Mouse (Mus musculus) ES-Bruce4 (cell line): ENCODE measurements at regions not wholly inside any gene's neighbourhood (a gene's known extent, or its start where the extent isn't known, plus 50 kb on each side); places are given as distances from the start of the nearest gene placed in this dataset.

Experiments
- H3K27ac ChIP-seq: 2 replicates; pipeline ENCODE4 v1.5.1; 2012; ENCODE audit warnings: low read length, inconsistent platforms; ENCODE audit not compliant: insufficient read depth
- H3K27me3 ChIP-seq: 2 replicates; pipeline ENCODE4 v1.6.1; 2012; ENCODE audit warnings: mild to moderate bottlenecking, low read length, inconsistent platforms; ENCODE audit not compliant: control insufficient read depth, poor library complexity, insufficient read depth, severe bottlenecking
- H3K36me3 ChIP-seq: 2 replicates; pipeline ENCODE4 v1.6.1; 2012; ENCODE audit warnings: inconsistent platforms, mild to moderate bottlenecking, low read length, moderate library complexity; ENCODE audit not compliant: control insufficient read depth, poor library complexity, insufficient read depth, severe bottlenecking
- H3K4me1 ChIP-seq: one replicate; pipeline ENCODE4 v1.8.1; 2011; ENCODE audit warnings: low read length; ENCODE audit not compliant: control insufficient read depth, insufficient read depth
- H3K4me3 ChIP-seq: 2 replicates; pipeline ENCODE4 v1.5.1; 2011; ENCODE audit warnings: low read depth, mild to moderate bottlenecking, low read length
- H3K9ac ChIP-seq: 2 replicates; pipeline ENCODE4 v1.6.1; 2012; ENCODE audit warnings: low read depth, mild to moderate bottlenecking, inconsistent platforms; ENCODE audit not compliant: poor library complexity, severe bottlenecking
- H3K9me3 ChIP-seq: replicated peaks from 2 replicates; pipeline ENCODE4 v1.6.1; 2012; ENCODE audit warnings: mild to moderate bottlenecking, low read length, inconsistent platforms; ENCODE audit not compliant: control insufficient read depth, poor library complexity, insufficient read depth, severe bottlenecking
- CTCF ChIP-seq: IDR thresholded peaks from one replicate; pipeline ENCODE4 v1.8.1; 2011; ENCODE audit warnings: low read depth, low read length
- EP300 ChIP-seq: IDR thresholded peaks from 2 replicates; pipeline ENCODE4 v1.6.1; 2011; ENCODE audit warnings: low read depth, low read length; ENCODE audit not compliant: insufficient read depth
- POLR2A ChIP-seq: IDR thresholded peaks from one replicate; pipeline ENCODE4 v1.8.1; 2011; ENCODE audit warnings: low read length; ENCODE audit not compliant: insufficient read depth

DNA sequence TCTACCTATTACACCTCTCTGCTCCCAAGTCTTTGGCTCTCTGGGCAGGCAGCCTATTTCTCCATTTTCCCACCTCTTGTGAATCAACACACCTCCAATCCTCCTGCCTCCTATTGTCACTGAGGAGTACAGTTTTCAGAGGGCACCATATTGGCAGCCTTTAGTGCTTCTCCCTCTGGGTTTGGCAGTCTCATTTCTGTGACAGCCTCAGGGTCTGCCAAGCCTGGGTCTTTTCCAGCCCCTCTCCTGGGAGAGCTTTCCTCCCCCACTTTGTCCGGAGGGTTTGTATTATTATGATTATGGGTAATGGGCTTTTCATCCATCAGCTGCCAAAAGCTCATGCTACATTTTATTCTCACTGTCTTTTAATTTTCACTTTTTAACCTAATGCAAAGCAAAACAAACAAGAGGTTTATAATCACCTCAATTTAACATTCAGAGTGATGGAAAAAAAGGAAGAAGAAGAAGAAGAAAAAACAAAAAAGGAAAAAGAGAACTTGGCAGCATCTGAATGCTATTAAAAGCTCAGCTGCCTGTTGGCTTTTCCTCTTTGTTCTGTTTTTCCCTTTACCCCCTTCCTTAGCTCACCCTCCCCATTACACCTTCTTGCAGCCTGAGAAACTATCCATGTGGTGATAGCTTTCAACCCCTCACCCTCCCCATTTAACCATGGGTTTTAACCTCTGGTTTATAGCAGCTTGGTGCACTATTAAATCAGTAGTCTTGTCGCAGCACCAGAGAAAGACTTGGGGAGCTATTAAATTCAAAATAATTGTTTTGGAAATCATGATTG lies 790.5 kb upstream of the Cdh8 start:
- no peak overlapping the region for H3K27ac ChIP-seq

DNA sequence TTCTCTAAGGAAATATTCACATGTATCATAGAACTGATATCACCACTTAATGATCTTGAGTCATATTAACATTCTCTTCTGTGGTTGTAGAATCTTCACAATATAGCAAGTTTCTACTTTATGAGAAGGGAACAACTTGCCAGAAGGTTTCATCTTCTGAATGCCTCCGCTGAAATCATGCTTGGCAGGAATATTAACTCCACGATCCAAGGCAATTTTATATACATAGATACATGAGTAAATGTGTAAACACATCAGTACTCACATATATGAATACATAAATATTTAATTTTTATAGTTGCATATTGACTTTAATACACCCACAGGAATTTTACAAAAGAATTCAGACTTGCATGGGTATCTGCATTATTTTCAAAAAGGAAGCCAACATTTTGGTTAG lies 777.0 kb upstream of the Cdh8 start:
- Histone ChIP-seq H3K9me3 (no peaks in the 10 kb centered on the region), H3K27me3 (no peaks in the 10 kb centered on the region), H3K4me1 (no peaks in the 10 kb centered on the region), H3K9ac (no peak overlapping the region), H3K36me3 (no peaks in the 10 kb centered on the region), H3K4me3 (no peak overlapping the region), H3K27ac (no peak overlapping the region)
- TF ChIP-seq POLR2A, result no peak
- TF ChIP-seq CTCF, result no peak
- no peak for TF ChIP-seq EP300

More for the DNA sequence above, 790.5 kb upstream of the Cdh8 start:
- no peaks in the 10 kb centered on the region for H3K27me3 ChIP-seq
- no peaks in the 10 kb centered on the region for H3K4me1 ChIP-seq
- peaks cover 10% of the 10 kb centered on the region for H3K9me3 ChIP-seq
- no peak overlapping the region for H3K4me3 ChIP-seq
- no peaks in the 10 kb centered on the region for H3K36me3 ChIP-seq
- TF ChIP-seq CTCF, result no peak
- no peak for TF ChIP-seq POLR2A
- no peak for TF ChIP-seq EP300
- no peak overlapping the region for H3K9ac ChIP-seq

DNA sequence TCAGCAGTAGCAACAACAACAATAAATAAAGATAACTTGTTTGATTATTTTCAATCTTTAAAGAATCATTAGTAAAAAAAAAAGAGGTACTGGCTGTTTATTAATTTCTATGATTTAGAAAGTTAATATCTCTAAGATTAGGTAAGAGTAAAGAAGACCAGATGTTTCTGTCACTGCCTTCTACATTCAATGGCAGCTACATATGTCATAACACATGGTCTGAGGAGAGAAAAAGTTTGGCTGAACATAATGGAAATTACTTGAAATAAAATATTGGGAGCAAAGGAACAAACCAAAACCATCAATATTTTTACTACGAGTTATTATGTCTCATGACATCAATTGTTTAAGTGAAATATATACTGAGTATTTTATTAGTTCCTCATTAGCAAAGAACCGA lies 774.4 kb upstream of the Cdh8 start:
- H3K4me3 ChIP-seq, result no peak overlapping the region
- no peak for TF ChIP-seq CTCF
- no peak for TF ChIP-seq POLR2A
- TF ChIP-seq EP300, result no peak
- no peak overlapping the region for H3K27ac ChIP-seq
- H3K36me3 ChIP-seq, result no peaks in the 10 kb centered on the region
- no peak overlapping the region for H3K9ac ChIP-seq
- H3K9me3 ChIP-seq, result no peaks in the 10 kb centered on the region
- no peaks in the 10 kb centered on the region for H3K27me3 ChIP-seq
- H3K4me1 ChIP-seq, result no peaks in the 10 kb centered on the region

DNA sequence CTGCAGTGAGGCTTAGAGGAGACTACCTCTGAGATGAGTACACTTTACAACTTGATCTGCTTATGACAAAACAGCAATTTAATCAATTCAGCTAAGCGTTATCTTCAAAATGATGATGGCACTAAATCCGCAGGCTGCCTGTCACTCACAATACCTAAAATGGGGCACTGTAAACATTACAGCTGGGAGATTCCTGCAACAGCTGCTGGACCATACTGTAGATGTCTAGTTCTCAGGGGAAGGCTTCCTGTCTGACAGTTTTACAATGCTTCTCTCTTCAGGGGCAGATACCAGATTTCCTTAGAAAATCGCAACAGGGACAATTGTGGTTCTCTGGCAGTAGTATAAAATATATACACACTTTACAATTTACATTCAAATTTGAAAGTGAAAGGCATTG lies 771.7 kb upstream of the Cdh8 start:
- Histone ChIP-seq H3K36me3 (no peaks in the 10 kb centered on the region), H3K27me3 (no peaks in the 10 kb centered on the region), H3K4me3 (no peak overlapping the region), H3K9me3 (no peaks in the 10 kb centered on the region), H3K27ac (no peak overlapping the region), H3K9ac (no peak overlapping the region), H3K4me1 (no peaks in the 10 kb centered on the region)
- TF ChIP-seq EP300 (no peak), POLR2A (no peak), CTCF (no peak)

DNA sequence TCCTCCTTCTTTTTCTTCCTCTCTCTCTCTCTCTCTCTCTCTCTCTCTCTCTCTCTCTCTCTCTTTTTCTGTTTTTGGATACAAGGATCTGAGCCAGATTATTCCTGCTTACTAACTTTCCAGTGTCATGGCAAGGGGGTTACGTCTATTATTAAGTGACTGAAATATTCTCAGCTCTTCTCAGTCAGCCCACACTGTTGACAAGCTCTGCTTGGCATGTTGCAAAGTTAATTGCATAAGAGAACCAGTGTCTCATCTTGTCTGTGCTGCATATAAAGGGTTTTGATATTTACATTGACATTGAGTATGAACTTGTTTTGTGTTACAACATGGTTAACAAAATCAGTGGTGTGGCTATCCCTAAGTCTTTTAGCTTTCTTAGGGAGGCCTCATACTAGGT lies 760.2 kb upstream of the Cdh8 start:
- Histone ChIP-seq H3K9ac (no peak overlapping the region), H3K27ac (no peak overlapping the region), H3K4me3 (no peak overlapping the region), H3K27me3 (no peaks in the 10 kb centered on the region), H3K36me3 (no peaks in the 10 kb centered on the region), H3K9me3 (no peaks in the 10 kb centered on the region), H3K4me1 (no peaks in the 10 kb centered on the region)
- no peak for TF ChIP-seq EP300
- TF ChIP-seq POLR2A, result no peak
- no peak for TF ChIP-seq CTCF

DNA sequence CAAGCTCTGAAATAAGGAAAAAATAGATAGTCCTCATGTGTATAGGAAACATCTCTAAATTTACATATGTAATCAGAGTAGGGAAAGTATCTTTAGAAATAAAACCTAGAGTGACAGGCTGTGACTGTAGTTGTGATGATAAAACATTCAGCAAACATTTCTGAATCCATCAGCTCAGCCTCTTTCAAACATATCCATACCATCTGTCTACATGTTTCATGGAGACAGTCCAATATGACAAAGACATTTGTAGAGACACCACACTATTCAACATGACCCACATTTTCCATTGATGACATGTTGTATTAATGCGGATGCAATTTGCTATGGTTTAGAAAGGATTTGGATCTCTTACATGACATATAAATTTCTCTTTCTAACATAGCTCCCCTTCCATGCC lies 729.1 kb upstream of the Cdh8 start:
- Histone ChIP-seq H3K4me1 (no peaks in the 10 kb centered on the region), H3K36me3 (no peaks in the 10 kb centered on the region), H3K4me3 (no peak overlapping the region), H3K9ac (no peak overlapping the region), H3K27me3 (no peaks in the 10 kb centered on the region), H3K27ac (no peak overlapping the region), H3K9me3 (no peaks in the 10 kb centered on the region)
- TF ChIP-seq EP300 (no peak), CTCF (no peak), POLR2A (no peak)
